Mouse (Mus musculus) forebrain, embryonic 15.5 days (tissue): ENCODE data around the gene Ano6. TPM values are rescaled to one million over a fixed set of nuclear protein-coding genes. Genes with fewer than 3 reads are reported as not detected.
A peak's percentile ranks its signal among the peaks of the same experiment; 100 is the strongest.

Experiments
- ATAC-seq: fragments of 200-750 bp; cut with Nextera tagmentation; replicated peaks from 2 replicates; pipeline ENCODE4 v1.8.0; 2017; ENCODE audit warnings: mild to moderate bottlenecking, moderate TSS enrichment, moderate library complexity
- H3K27ac ChIP-seq: fragments of 300-500 bp; sonication (generic); replicated peaks from 2 replicates; pipeline ENCODE4 v1.5.1; 2015; ENCODE audit warnings: mild to moderate bottlenecking, inconsistent platforms
- H3K27me3 ChIP-seq: fragments of 300-500 bp; sonication (generic); 2 replicates; pipeline ENCODE4 v1.6.1; 2015; ENCODE audit warnings: inconsistent platforms
- H3K36me3 ChIP-seq: fragments of 300-500 bp; sonication (generic); 2 replicates; pipeline ENCODE4 v1.6.1; 2015; ENCODE audit warnings: mild to moderate bottlenecking, inconsistent platforms
- H3K4me1 ChIP-seq: fragments of 300-500 bp; sonication (generic); 2 replicates; pipeline ENCODE4 v1.6.1; 2015; ENCODE audit warnings: inconsistent platforms
- H3K4me2 ChIP-seq: fragments of 300-500 bp; sonication (generic); replicated peaks from 2 replicates; pipeline ENCODE4 v1.6.1; 2015; ENCODE audit warnings: mild to moderate bottlenecking, inconsistent platforms
- H3K4me3 ChIP-seq: fragments of 300-500 bp; sonication (generic); 2 replicates; pipeline ENCODE4 v1.5.1; 2015; ENCODE audit warnings: mild to moderate bottlenecking, inconsistent platforms
- H3K9ac ChIP-seq: fragments of 300-500 bp; sonication (generic); replicated peaks from 2 replicates; pipeline ENCODE4 v1.6.1; 2015; ENCODE audit warnings: mild to moderate bottlenecking, inconsistent platforms
- H3K9me3 ChIP-seq: fragments of 300-500 bp; sonication (generic); 2 replicates; pipeline ENCODE4 v1.6.1; 2016; ENCODE audit warnings: inconsistent platforms
- WGBS: fragments of 180-500 bp; shearing (Covaris S2); methylation state at CpG from one replicate; pipeline ENCODE4 v1.1.7; 2015; ENCODE audit warnings: mixed read lengths; 5-methylcytosine and 5-hydroxymethylcytosine counted together
- polyA plus RNA-seq: library from polyadenylated mRNA; unstranded; fragments of >200 nt; fragmentation: Nextera tagmentation; extraction: Ambion mirVana; gene quantifications from 2 replicates; pipeline ENCODE4 v1.2.1, GENCODE M21; 2015

Gene Ano6
- polyA plus RNA-seq, 1 experiment from 2014 or later: 22.1 TPM

GRCm38 (mm10) chr15:95791855-95792254 lies 1.2 kb downstream of the Ano6 start:
- ATAC-seq: no peak
- Histone ChIP-seq H3K9me3 (no peaks in the 10 kb centered on the region), H3K27me3 (no peaks in the 10 kb centered on the region), H3K4me2 (peak overlapping the region; percentile 63), H3K27ac (no peak overlapping the region), H3K36me3 (no peaks in the 10 kb centered on the region), H3K4me3 (peak overlapping the region; percentile 60), H3K9ac (peak overlapping the region; percentile 65; the same call in 1 of the 2 replicates), H3K4me1 (peaks cover 36% of the 10 kb centered on the region)
- WGBS: 64% methylated on average over 5 of the region's 5 CpGs

- H3K9me3 ChIP-seq: no peaks in the 10 kb centered on the region
- H3K27ac ChIP-seq: no peak overlapping the region
- peaks cover 36% of the 10 kb centered on the region for H3K4me1 ChIP-seq
- no peaks in the 10 kb centered on the region for H3K36me3 ChIP-seq
- H3K4me2 ChIP-seq: peak overlapping the region; percentile 63; the same call in 1 of the 2 replicates
- H3K9ac ChIP-seq: no peak overlapping the region
- no peaks in the 10 kb centered on the region for H3K27me3 ChIP-seq
- 0 out of 2 replicates have a peak overlapping the region, but pooled peaks have one; percentile 60 for H3K4me3 ChIP-seq
- 79% methylated on average over 25 of the region's 25 CpGs for WGBS
- no peak for ATAC-seq
Measured at GRCm38 (mm10) chr15:95792261-95793260, 1.9 kb downstream of the Ano6 start.

GRCm38 (mm10) chr15:95793748-95794491 lies 3.3 kb downstream of the Ano6 start:
- Histone ChIP-seq H3K9ac (no peak overlapping the region), H3K4me2 (no peak overlapping the region), H3K4me1 (peaks cover 36% of the 10 kb centered on the region), H3K36me3 (no peaks in the 10 kb centered on the region), H3K27me3 (no peaks in the 10 kb centered on the region), H3K4me3 (no peak overlapping the region), H3K27ac (no peak overlapping the region), H3K9me3 (no peaks in the 10 kb centered on the region)
- no peak for ATAC-seq
- WGBS: 94% methylated on average over 9 of the region's 9 CpGs

GRCm38 (mm10) chr15:95794611-95795565 lies 4.2 kb downstream of the Ano6 start:
- no peak overlapping the region for H3K4me3 ChIP-seq
- no peaks in the 10 kb centered on the region for H3K9me3 ChIP-seq
- ATAC-seq: no peak
- no peak overlapping the region for H3K9ac ChIP-seq
- no peaks in the 10 kb centered on the region for H3K27me3 ChIP-seq
- peaks cover 31% of the 10 kb centered on the region for H3K4me1 ChIP-seq
- no peaks in the 10 kb centered on the region for H3K36me3 ChIP-seq
- 68% methylated on average over 10 of the region's 10 CpGs for WGBS
- H3K27ac ChIP-seq: no peak overlapping the region
- H3K4me2 ChIP-seq: no peak overlapping the region

- peaks cover 26% of the 10 kb centered on the region for H3K4me1 ChIP-seq
- H3K27me3 ChIP-seq: no peaks in the 10 kb centered on the region
- ATAC-seq: no peak
- 51% methylated on average over 5 of the region's 5 CpGs for WGBS
- no peaks in the 10 kb centered on the region for H3K36me3 ChIP-seq
- H3K9me3 ChIP-seq: no peaks in the 10 kb centered on the region
- no peak overlapping the region for H3K9ac ChIP-seq
- H3K27ac ChIP-seq: no peak overlapping the region
- H3K4me2 ChIP-seq: no peak overlapping the region
- H3K4me3 ChIP-seq: no peak overlapping the region
Measured at GRCm38 (mm10) chr15:95796062-95796461, 5.4 kb downstream of the Ano6 start.

GRCm38 (mm10) chr15:95797144-95797983 lies 6.7 kb downstream of the Ano6 start:
- H3K4me1 ChIP-seq: peaks cover 22% of the 10 kb centered on the region
- no peaks in the 10 kb centered on the region for H3K27me3 ChIP-seq
- no peak overlapping the region for H3K9ac ChIP-seq
- WGBS: 81% methylated on average over 9 of the region's 9 CpGs
- no peak overlapping the region for H3K4me3 ChIP-seq
- H3K4me2 ChIP-seq: no peak overlapping the region
- no peaks in the 10 kb centered on the region for H3K9me3 ChIP-seq
- ATAC-seq: no peak
- no peak overlapping the region for H3K27ac ChIP-seq
- no peaks in the 10 kb centered on the region for H3K36me3 ChIP-seq

GRCm38 (mm10) chr15:95798266-95798665 lies 7.6 kb downstream of the Ano6 start:
- Histone ChIP-seq H3K9me3 (no peaks in the 10 kb centered on the region), H3K27ac (no peak overlapping the region), H3K4me1 (peaks cover 20% of the 10 kb centered on the region), H3K36me3 (no peaks in the 10 kb centered on the region), H3K9ac (no peak overlapping the region), H3K27me3 (no peaks in the 10 kb centered on the region), H3K4me3 (no peak overlapping the region), H3K4me2 (no peak overlapping the region)
- ATAC-seq: no peak
- 95% methylated on average over 7 of the region's 7 CpGs for WGBS

- Histone ChIP-seq H3K4me3 (no peak overlapping the region), H3K9me3 (no peaks in the 10 kb centered on the region), H3K4me1 (peaks cover 24% of the 10 kb centered on the region), H3K27me3 (no peaks in the 10 kb centered on the region), H3K4me2 (no peak overlapping the region), H3K9ac (no peak overlapping the region), H3K27ac (no peak overlapping the region), H3K36me3 (no peaks in the 10 kb centered on the region)
- no peak for ATAC-seq
- 95% methylated on average over 5 of the region's 5 CpGs for WGBS
Measured at GRCm38 (mm10) chr15:95799632-95800031, 9.0 kb downstream of the Ano6 start.

- Histone ChIP-seq H3K4me2 (no peak overlapping the region), H3K27ac (no peak overlapping the region), H3K4me3 (no peak overlapping the region), H3K4me1 (peaks cover 24% of the 10 kb centered on the region), H3K9ac (no peak overlapping the region), H3K27me3 (no peaks in the 10 kb centered on the region), H3K36me3 (no peaks in the 10 kb centered on the region), H3K9me3 (no peaks in the 10 kb centered on the region)
- no peak for ATAC-seq
Measured at GRCm38 (mm10) chr15:95800051-95800450, 9.4 kb downstream of the Ano6 start.

- no peaks in the 10 kb centered on the region for H3K36me3 ChIP-seq
- peaks cover 19% of the 10 kb centered on the region for H3K4me1 ChIP-seq
- H3K9ac ChIP-seq: no peak overlapping the region
- H3K4me3 ChIP-seq: no peak overlapping the region
- WGBS: 56% methylated on average over 21 of the region's 21 CpGs
- no peak for ATAC-seq
- H3K9me3 ChIP-seq: no peaks in the 10 kb centered on the region
- no peaks in the 10 kb centered on the region for H3K27me3 ChIP-seq
- H3K4me2 ChIP-seq: no peak overlapping the region
- peak overlapping the region; percentile 24 for H3K27ac ChIP-seq
Measured at GRCm38 (mm10) chr15:95801261-95801979, 10.8 kb downstream of the Ano6 start.
